Mouse (Mus musculus): ENCODE data around the gene Anapc7.
"Not testable (repeated sequence)": the region's sequence is repeated elsewhere in the genome, so short reads cannot be mapped to it uniquely, and the experiment has no call there.

Anapc7 gene

DNA sequence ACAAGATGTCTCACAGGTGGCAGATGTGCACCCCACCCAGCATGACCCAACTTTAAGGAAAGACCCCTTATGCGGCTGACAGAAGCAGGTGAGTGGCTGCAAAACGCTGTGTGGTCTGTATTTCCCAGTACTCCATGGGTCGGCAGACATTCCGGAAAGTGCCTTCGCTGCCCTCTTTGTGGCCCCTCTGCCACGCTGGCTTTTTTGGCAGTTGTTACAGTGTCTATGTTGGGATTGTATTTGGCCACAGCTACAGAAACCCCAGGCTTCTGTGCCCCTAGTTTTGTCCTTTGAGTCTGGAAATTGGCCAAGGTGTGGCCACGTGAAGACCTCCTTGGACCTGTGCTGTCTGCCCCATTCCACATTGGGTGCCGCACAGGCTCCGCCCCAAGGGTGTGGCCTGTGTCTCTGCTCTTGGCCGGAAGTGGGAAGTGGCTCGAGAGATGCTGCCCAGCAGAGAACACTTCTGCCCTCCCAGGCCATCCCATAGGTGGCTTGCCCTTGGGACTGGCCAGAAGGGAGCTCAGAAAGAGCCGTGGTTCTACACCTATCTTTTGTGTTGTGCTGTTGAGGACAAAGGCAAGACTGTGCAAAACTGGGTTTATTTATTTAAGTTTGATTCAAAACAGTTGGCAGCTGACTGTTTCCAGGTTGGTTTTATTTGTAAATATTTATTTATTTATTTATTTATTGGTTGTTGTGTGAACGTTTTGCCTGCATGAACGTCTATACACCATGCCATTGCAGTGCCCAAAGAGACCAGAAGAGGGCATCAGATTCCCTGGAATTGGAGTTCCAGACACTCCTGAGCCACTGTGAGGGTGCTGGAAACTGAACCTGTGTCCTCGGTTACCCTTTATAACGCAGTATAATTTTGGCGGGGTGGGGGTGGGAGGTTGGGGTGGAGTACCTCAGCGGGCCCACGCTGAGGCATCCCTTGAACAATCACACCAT, 11.5 kb upstream of the Anapc7 start:
- DNase-seq (ENCODE audit: low read depth) = no peak

DNA sequence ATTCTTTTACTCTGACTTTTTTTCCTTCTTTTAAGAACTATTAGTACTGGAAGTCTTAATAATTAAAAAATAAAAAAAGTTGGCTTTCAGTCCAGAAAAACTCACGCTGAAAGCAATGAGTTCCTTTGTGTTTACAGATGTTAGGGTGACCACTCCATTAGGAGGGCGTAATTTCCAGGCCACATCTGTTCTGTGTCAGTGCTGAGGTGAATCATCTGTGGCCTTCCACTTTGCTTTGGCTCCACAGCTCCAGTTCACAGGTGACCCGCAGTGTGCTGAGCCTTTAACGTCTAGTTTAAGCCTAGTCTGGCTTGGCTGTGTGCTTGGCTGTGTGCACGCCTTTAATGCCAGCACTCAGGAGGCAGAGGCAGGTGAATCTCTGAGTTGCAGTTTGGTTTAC, 9.6 kb upstream of the Anapc7 start:
- DNase-seq (ENCODE audit: low read depth) = no peak

DNA sequence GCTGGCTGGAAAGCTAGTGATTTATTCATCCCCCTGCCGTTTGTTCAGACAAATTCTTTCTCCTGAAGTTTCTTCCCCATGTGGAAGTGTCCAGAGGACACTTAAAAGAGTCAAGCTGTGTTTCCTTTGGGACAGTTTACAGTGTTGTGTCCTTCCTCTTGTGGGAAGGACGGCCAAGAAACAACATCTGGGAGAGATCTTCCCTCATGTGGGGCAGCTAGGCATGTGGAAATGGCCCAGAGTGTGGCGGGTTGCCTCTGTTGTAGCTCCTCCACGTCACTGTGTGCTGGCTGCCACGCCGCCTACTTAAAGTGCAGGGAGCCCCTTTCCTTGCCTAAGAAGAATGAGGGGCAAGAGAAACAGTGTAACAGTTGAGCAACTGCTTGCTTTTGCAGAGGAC, 8.7 kb upstream of the Anapc7 start:
- DNase-seq (ENCODE audit: low read depth) = no peak

DNA sequence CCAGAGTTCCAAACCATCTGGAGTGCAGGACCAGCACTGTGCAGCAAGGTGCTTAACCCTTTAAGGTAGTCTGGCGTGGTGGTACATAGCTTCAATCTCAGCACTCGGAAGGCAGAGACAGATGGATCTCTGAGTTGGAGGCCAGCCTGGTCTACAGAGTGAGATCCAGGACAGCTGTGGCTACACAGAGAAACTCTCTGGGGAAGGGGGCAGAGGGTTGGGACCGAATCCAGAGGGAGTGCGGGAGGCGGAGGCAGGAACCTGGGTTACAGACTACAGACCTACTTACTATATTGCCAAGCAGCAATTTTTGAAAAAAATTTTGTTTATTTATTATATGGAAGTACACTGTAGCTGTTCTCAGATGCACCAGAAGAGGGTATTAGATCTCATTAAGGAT, 7.1 kb upstream of the Anapc7 start:
- no peak for DNase-seq (ENCODE audit: low read depth)

DNA sequence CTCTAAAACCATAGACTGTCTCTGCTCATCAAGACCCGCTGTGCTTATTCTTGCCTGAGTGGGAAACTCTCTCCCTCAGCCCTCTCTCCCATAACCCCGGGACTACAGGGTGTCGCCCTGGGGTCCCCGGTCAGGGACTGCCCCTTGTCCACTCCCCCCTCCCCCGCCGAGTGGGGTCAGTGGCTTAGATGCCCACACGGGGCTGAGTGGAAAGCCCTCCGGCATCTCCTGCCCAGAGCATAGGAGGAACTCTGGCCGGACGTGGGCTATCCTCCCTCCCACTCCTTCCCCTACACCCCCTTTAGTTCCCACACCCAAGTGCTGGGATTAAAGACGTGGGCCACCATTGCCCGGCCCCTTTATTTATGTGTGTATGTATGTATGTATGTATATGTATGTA, 6.0 kb upstream of the Anapc7 start:
- DNase-seq (ENCODE audit: low read depth) = no peak

DNA sequence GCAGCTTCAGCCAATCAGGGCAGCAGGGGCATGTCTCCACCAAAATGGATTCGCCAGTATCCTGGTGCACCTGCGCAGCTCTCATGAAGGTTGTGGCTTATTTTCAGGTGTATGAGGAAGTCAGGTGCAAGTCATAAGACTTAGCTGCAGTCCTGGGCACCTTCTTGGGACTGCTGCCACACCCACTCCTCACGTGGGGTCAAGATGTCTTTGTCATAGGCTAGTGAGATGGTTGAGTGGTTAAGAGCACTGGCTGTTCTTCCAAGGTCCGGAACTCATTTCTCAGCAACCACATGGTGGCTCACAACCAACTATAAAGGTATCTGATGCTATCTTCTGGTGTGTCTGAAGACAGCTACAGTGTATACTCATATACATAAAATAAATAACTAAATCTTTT, 817 bp upstream of the Anapc7 start:
- DNase-seq (ENCODE audit: low read depth) = not testable (repeated sequence)

DNA sequence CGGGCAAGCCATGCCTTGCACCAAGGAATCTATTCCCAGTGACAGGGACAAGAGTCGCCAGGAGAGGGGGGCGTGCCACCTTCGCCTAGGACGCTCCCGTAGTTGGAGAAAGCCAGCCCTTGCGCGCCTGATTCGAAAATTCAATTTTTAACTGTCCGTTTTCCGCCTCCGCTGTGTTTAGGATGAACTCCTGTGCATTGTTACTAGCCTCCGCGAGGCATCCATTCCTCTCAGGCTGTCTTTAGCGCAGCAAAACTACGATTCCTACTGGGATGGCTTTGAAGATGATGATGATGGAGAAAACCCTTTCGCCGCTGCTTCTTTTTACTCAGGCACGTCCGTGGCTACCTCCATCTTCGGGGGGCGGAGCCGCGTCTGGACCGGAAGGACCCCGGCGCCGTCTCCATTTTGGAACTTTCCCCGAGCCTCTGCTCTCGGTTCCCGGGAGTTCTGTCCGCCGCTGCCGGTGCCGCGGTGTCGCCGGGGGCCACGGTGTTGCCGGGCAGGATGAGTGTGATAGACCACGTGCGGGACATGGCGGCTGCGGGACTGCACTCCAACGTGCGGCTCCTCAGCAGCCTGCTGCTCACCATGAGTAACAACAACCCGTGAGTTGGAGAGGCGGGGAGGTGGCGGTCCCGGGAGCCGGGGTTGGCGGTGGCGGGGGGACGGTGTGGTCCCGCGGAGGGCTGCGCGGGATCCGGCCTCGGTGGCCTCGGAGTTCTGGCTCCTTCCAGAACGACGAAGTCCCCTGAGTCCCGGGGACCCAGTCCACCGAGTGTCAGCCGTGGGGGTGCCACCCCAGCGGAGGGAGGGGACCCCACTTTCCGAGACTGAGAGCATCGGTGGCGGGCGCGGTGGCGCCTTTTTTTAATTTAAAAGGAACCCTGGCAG, 825 bp downstream of the Anapc7 start:
- peak; percentile 83 for DNase-seq (ENCODE audit: low read depth)

DNA sequence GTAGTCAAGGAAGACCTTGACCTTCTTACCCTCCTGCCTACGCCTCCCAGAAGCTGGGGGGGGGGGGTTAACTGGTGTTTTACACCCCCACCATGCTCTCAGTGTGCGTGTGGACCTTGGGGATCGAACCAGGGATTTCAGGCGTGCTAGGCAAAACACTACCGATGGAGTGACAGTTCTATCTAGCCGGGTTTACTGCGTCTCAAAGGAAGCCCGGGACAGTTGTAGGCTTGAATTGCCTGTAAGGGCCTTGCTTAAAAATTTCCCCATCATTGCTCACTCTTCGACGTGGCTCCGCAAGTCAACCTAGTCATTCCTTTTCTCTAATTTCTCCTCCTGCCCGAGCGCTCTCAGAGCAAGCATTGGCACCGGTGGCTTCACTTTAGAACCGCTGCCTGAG, 1.6 kb downstream of the Anapc7 start:
- no peak for DNase-seq (ENCODE audit: low read depth)

DNA sequence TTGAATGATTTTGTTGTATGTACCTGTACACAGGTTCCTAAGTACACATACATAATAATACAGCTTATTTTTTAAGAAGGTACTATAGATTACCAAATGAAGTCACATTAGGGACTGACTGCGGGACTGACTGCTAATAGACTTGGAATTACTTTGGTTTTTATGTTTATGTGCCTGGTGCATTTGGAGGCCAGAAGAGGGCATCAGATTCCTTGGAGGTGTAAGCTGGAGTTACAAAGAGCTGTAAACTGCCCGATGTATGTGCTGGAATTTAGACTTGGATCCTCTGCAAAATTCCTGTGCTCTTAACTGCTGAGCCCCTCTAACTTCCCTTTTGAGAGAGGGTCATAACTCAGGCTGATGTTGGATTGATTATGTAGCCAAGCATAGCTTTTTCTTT, 4.1 kb downstream of the Anapc7 start:
- no peak for DNase-seq (ENCODE audit: low read depth)

DNA sequence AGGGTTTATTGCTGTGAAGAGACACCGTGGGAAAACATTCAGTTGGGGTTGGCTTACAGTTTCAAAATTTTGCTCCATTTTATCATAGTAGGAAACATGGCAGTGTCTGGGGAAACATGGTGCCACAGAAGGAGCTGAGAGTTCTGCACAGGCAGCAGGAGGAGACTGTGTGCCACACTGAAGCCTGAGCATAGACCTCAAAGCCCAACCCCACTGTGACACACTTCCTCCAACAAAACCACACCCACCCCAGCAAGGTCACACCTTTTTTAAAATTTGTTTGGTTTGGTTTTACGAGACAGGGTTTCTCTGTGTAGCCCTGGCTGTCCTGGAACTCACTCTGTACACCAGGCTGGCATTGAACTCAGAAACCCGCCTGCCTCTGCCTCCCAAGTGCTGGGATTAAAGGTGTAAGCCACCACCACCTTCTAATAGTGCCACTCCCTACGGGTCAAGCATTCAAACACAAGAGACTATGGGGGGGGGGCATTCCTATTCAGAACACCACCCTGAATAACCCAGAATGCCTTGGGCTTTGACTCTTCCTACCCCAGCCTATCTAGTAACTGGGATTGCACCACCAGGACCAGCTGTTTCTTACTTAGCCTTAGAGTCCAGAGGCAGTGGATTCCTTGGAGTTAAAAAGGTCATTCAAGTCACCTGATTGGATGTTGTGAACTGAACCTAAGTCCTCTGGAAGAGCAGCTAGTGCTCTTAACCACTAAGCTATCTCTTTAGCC, 8.7 kb downstream of the Anapc7 start:
- no peak for DNase-seq (ENCODE audit: low read depth)

DNA sequence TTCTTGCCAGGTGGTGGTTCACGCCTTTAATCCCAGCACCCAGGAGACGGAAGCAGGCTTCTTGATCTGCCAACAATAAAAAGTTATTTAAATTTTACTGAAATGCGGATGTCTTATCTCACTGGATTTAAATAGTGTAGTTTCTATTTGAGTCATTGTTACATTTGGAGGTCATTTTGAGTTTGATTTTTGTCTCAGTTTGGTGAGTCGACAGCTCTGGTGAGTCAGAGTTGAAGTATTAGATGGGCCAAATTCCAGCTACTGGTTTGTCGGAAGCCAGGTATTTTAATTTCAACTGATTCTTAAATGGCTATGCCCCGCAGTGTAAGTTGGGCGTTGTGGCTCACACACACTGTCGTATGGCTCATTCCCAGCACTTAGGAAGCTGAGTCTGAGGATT, 9.7 kb downstream of the Anapc7 start:
- no peak for DNase-seq (ENCODE audit: low read depth)

DNA sequence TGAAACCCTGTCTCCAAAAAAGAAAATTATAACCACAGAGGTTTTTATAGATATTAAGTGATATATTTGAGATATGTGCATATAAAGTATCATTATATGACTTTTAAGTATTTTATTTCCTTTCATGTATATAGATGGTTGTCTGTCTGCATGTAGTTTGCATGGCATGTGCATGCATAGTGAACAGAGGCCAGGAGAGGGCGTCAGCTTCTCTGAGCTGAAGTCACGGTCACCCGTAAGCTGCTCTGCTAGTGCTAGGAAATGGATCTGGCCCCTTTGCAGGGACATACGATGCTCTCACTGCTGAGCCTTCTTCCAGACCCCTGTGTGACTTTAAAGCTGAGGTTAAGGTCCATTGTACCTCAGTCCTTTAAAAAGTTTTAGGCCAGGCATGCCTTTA, 13.0 kb downstream of the Anapc7 start:
- DNase-seq (ENCODE audit: low read depth) = no peak

DNA sequence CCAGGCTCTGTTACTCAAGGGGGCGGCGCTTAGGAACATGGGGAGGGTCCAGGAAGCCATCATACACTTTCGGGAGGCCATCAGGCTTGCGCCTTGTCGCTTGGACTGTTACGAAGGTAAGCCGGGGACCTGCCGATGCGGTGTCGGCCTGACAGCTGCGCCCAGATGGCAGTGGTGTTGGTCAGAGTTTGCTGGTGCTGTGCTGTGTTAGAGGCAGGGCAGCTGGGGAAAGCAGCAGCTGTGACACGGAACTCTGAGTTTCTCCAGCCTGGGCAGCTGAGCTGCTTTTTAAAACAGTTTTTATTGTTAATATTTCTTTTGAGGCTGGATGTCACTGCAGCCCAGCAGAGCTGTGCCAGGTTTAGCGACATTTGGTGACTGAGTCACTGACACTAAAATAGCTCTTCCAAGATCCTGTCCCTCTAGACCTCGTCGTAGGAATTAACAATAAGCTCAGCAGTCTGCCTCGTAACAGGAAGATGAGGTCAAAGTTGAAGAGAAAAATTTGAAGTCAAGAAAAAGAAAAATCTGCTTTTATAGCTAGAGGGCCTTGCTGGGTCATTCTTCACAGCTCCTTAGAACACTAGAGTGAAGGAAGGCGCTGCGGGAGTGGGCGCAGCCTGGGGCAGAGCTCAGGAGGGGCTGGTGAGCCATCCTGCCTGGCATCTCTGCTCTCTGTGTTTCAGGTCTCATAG, 18.1 kb downstream of the Anapc7 start:
- no peak for DNase-seq (ENCODE audit: low read depth)

DNA sequence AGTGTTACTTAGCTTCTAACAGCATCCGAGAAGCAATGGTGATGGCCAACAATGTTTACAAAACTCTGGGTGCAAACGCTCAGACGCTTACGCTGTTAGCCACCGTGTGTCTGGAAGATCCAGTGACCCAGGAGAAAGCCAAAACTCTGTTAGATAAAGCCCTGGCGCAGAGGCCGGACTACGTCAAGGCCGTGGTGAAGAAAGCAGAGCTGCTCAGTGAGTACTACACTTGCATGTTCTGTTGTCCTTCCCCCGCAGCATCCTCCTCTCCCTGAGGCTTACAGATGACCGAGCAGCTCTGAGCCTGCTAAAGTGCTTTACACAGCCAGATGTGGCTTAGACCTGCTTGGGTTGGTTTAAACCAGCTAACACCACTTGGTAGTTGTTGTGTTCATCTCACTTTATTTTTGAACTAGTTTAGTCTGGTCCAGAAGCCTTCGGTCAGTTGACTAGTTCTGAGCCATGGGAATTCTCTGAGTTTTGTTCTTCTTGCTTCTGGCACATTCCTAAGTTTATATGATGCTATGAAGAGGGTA, 18.7 kb downstream of the Anapc7 start:
- DNase-seq (ENCODE audit: low read depth) = no peak

DNA sequence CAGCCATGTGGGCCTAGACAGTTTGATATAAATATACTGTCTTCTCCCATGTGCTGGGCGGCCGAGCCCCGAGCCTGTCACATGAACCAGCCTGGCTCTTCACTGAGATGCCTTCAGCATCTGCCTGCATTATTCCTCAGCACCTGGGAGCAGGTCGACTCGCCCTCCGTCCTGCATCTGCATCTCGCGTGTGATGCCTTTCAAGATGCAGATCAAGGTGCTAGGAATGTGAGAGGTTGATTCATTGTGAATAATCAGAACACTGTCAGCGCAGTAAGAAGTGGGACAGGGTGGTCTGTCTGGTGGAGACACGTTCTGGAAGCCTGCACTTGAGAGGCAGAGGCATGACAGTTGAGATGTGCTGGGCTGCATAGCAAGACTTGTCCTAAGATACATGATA, 23.0 kb downstream of the Anapc7 start:
- DNase-seq (ENCODE audit: low read depth) = no peak

DNA sequence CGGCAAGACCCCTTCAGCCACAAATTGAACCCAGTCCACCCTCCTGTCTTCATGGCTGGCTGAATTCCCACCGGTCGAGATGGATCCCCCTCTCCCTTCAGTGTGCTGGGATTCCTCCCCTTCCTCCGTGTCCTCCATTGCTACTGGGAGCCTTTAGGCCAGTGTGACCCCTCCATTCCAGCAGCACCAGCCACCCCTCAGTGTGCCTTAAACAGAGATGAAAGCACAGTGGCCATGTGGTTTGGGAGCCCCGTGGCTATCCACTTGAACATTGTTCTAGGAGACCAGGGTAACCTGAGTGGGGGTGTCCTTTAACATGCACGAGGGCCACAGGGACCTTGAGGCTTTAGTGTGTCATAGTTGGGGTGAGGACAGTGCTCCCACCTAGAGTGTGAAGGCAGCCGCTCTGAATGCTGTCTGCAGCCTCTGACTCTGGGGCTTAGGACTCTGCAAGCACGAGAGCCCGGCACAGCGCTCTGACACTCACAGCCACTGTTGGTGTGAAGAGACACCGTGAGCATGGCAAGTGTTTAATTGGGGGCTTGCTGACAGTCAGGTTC, 23.6 kb downstream of the Anapc7 start:
- no peak for DNase-seq (ENCODE audit: low read depth)

DNA sequence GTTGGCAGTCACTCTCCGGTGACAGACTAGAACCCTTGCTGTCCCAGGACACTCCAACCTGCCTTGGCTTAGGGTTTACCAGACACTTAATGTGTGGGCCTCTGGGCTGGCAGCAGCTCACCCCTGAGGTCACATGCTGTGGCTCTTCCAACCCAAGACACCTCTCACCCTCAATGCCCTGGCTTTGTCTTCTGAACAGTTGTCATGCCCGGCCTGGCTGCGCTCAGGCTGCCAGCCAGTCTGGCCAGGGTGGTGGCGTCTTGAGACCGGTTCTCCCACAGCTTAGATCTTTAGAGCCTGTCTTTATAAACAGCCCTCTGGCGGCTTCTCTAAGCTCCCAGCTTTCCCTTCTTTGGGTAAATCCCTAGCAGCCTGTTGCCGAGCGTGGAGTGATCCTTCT, 26.4 kb downstream of the Anapc7 start:
- no peak for DNase-seq (ENCODE audit: low read depth)

DNA sequence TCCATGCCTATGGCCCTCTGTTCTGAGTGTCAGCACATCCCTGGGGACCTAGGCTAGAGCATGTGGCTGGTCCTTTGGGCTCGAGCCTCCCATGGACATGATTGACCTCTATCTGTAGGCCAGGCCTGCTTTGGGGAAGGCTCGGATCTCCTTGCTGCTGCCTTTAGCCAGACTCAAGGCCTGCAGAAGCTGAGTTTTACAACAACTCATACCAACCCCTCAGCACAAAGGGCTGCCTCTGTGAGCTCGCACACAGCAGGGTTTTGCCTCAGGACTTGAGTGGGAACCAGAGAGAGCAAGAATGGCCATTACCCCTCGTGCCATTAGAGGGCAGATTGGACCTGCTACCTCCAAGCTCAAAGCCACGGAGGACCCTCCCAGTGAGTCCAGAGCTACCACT, 27.4 kb downstream of the Anapc7 start:
- no peak for DNase-seq (ENCODE audit: low read depth)

DNA sequence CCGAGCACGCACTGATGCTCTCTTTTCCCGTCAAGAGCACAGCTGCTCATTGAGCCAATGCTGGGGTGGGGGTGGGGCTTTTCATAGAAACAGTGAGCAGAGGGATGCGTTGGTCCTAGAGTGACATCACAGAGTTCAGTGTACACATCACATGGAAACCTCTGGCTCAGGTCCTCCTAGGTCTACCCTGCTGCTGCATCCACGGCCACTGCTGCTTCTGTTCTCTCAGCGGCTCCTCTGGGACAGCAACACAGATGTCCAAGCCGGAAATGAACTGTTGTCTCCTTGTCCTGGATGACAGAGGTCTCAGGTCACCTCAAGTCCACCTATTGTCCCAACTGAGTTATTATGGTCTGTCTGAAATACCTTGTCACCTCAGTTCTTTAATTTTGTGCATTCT, 28.5 kb downstream of the Anapc7 start:
- DNase-seq (ENCODE audit: low read depth) = no peak

DNA sequence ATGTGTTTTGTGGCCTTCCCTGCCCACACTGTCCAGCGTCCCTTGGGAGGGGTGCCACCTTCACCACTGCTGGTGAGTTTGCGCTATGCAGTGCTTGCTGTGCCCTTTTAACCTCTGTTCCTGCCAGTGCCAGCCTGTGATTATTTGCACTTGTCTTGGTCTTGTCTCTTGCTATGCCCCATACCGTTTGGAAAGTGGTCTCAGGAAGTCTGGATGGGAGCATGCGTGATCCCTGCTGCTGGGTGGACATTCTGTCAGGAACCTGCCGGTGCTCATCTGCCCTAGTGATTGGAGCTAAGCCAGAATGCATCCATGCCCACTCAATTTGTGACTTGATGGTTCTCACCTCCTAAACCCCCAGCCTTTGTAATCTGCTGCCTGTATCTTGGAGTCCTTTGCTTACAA, 29.4 kb downstream of the Anapc7 start:
- no peak for DNase-seq (ENCODE audit: low read depth)

DNA sequence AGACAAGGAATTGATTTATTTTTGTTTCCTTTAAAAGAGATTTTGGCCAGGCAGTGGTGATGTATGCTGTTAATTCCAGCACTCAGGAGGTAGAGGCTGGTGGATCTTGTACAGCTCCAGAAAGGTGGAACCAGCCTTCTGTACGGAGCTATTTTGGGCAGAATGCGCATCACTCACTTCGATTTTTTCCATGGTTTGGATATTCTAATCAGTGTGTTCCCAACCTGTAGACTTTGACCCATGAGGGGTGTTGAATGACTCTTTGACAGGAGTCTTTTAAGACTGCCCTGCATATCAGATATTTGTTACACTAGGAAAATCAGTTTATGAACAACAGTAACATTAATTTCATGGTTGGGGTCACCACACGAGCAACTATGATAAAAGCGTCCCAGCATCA, 29.8 kb downstream of the Anapc7 start:
- DNase-seq (ENCODE audit: low read depth) = no peak
